Mouse (Mus musculus): Measurements from ENCODE around the gene Lpgat1.
A peak's percentile ranks its signal among the peaks of the same experiment; 100 is the strongest.

The Lpgat1 gene

GRCm38 (mm10) chr1:191807979-191808378 is 90.3 kb downstream of the Lpgat1 start:
- no peak for DNase-seq

GRCm38 (mm10) chr1:191808688-191809223 is 91.1 kb downstream of the Lpgat1 start:
- DNase-seq, result peak; percentile 98

- no peak for DNase-seq
Observed at GRCm38 (mm10) chr1:191811774-191812173, 94.1 kb downstream of the Lpgat1 start.

- DNase-seq, result no peak
Observed at GRCm38 (mm10) chr1:191812949-191813691, 95.5 kb downstream of the Lpgat1 start.

- DNase-seq, result no peak
Observed at GRCm38 (mm10) chr1:191814240-191814639, 96.6 kb downstream of the Lpgat1 start.

GRCm38 (mm10) chr1:191814935-191815334 is 97.3 kb downstream of the Lpgat1 start:
- no peak for DNase-seq

- DNase-seq, result peak; percentile 76 to 85
Observed at GRCm38 (mm10) chr1:191816596-191816995, 99.0 kb downstream of the Lpgat1 start.

- DNase-seq, result peak; percentile 95 to 96
Observed at GRCm38 (mm10) chr1:191817418-191818144, 99.9 kb downstream of the Lpgat1 start.

GRCm38 (mm10) chr1:191818145-191818631 is 100.6 kb downstream of the Lpgat1 start:
- peak in 1 of 2 experiments; percentile 87 for DNase-seq

GRCm38 (mm10) chr1:191819026-191819425 is 101.4 kb downstream of the Lpgat1 start:
- DNase-seq, result no peak

- no peak for DNase-seq
Observed at GRCm38 (mm10) chr1:191820951-191821325, 103.3 kb downstream of the Lpgat1 start.

GRCm38 (mm10) chr1:191821326-191822091 is 103.9 kb downstream of the Lpgat1 start, which contains the start of gene Nek2:
Gene Nek2, plus strand, starts transcription at chr1:191821444.
- peak; percentile 97 for DNase-seq

- DNase-seq, result peak in 1 of 2 experiments; percentile 33
Observed at GRCm38 (mm10) chr1:191829124-191829523, 111.5 kb downstream of the Lpgat1 start.

- no peak for DNase-seq
Observed at GRCm38 (mm10) chr1:191833396-191833795, 115.8 kb downstream of the Lpgat1 start.
